Mouse (Mus musculus): ENCODE data around the gene Coil.

- TF ChIP-seq MAFK (IDR thresholded peaks at IDR 0.05; ENCODE audit: insufficient read depth, low read depth, low read length), result no peak
- TF ChIP-seq HCFC1 (IDR thresholded peaks at IDR 0.05; ENCODE audit: borderline replicate concordance, insufficient read depth, low read length), result no peak
These were observed 60.5 kb downstream of the Coil start for GRCm38 (mm10) chr11:89030552-89030951.
